Mouse (Mus musculus) spleen, postnatal 4 days (tissue): ENCODE measurements around the gene Marcks.
A peak's percentile ranks its signal among the peaks of the same experiment; 100 is the strongest.

Experiments used
- DNase-seq, 2 experiments: peaks; one replicate each; pipeline ENCODE4 v3.0.0; 2022; ENCODE audit warnings: low spot score in 2 of 2

Gene Marcks

GRCm38 (mm10) chr10:37138778-37139442, at the start of gene Marcks:
Gene Marcks (minus strand): TSS chr10:37138920.
- peak; percentile 72 to 86 for DNase-seq

GRCm38 (mm10) chr10:37177071-37177470, 38.4 kb upstream of the Marcks start:
- no peak for DNase-seq

GRCm38 (mm10) chr10:37172416-37172950, 33.8 kb upstream of the Marcks start:
- no peak for DNase-seq

GRCm38 (mm10) chr10:37171711-37172415, 33.1 kb upstream of the Marcks start:
- no peak for DNase-seq

- DNase-seq = no peak
Measured at GRCm38 (mm10) chr10:37170878-37171277, 32.2 kb upstream of the Marcks start.

- DNase-seq = no peak
Measured at GRCm38 (mm10) chr10:37170466-37170865, 31.7 kb upstream of the Marcks start.

- DNase-seq = no peak
Measured at GRCm38 (mm10) chr10:37167527-37167926, 28.8 kb upstream of the Marcks start.

GRCm38 (mm10) chr10:37159731-37160130, 21.0 kb upstream of the Marcks start:
- DNase-seq = no peak

GRCm38 (mm10) chr10:37157156-37157555, 18.4 kb upstream of the Marcks start:
- no peak for DNase-seq

- no peak for DNase-seq
Measured at GRCm38 (mm10) chr10:37155131-37155530, 16.4 kb upstream of the Marcks start.

- no peak for DNase-seq
Measured at GRCm38 (mm10) chr10:37151539-37152271, 13.0 kb upstream of the Marcks start.

GRCm38 (mm10) chr10:37148016-37148415, 9.3 kb upstream of the Marcks start:
- no peak for DNase-seq

- no peak for DNase-seq
Measured at GRCm38 (mm10) chr10:37145456-37145855, 6.7 kb upstream of the Marcks start.

- DNase-seq = no peak
Measured at GRCm38 (mm10) chr10:37141621-37142020, 2.9 kb upstream of the Marcks start.

GRCm38 (mm10) chr10:37140736-37141451, 2.2 kb upstream of the Marcks start:
- peak; percentile 54 to 75 for DNase-seq

- peak in 1 of 2 experiments; percentile 63 for DNase-seq
Measured at GRCm38 (mm10) chr10:37140166-37140735, 1.5 kb upstream of the Marcks start.

GRCm38 (mm10) chr10:37139443-37140165, 884 bp upstream of the Marcks start:
- DNase-seq = peak in 1 of 2 experiments; percentile 59

GRCm38 (mm10) chr10:37138311-37138731, 399 bp downstream of the Marcks start:
- DNase-seq = peak; percentile 18 to 68

- DNase-seq = peak; percentile 20 to 67
Measured at GRCm38 (mm10) chr10:37137531-37138310, 999 bp downstream of the Marcks start.
